Mouse (Mus musculus) embryonic fibroblast, embryonic 13.5 days (primary cell): ENCODE data around the gene Tmem212. TPM values are rescaled to one million over a fixed set of nuclear protein-coding genes. Genes with fewer than 3 reads are reported as not detected.

Experiments
- H3K27ac ChIP-seq: 2 replicates; pipeline ENCODE4 v1.5.1; 2012; ENCODE audit warnings: low read length, control low read depth, inconsistent platforms; ENCODE audit not compliant: insufficient read depth
- H3K4me1 ChIP-seq: 2 replicates; pipeline ENCODE4 v1.6.1; 2011; ENCODE audit warnings: low read length; ENCODE audit not compliant: control insufficient read depth, insufficient read depth
- H3K4me3 ChIP-seq: 2 replicates; pipeline ENCODE4 v1.5.1; 2011; ENCODE audit warnings: mild to moderate bottlenecking, control low read depth, low read length; ENCODE audit not compliant: insufficient read depth
- CTCF ChIP-seq: IDR thresholded peaks from 2 replicates; pipeline ENCODE4 v1.5.1; 2011; ENCODE audit warnings: mild to moderate bottlenecking, control low read depth, low read length, moderate library complexity, borderline replicate concordance; ENCODE audit not compliant: insufficient read depth
- POLR2A ChIP-seq: IDR thresholded peaks from 2 replicates; pipeline ENCODE4 v1.6.1; 2011; ENCODE audit warnings: low read depth, mild to moderate bottlenecking, control low read depth, low read length, moderate library complexity
- polyA plus RNA-seq: library from polyadenylated mRNA; stranded (reverse); fragments of >200 nt; gene quantifications from 2 replicates; pipeline ENCODE4 v1.2.4, GENCODE M21; 2011; ENCODE audit warnings: low read depth; ENCODE audit not compliant: missing spikeins, insufficient read length

The Tmem212 gene
- polyA plus RNA-seq, 1 experiment, result not detected

DNA sequence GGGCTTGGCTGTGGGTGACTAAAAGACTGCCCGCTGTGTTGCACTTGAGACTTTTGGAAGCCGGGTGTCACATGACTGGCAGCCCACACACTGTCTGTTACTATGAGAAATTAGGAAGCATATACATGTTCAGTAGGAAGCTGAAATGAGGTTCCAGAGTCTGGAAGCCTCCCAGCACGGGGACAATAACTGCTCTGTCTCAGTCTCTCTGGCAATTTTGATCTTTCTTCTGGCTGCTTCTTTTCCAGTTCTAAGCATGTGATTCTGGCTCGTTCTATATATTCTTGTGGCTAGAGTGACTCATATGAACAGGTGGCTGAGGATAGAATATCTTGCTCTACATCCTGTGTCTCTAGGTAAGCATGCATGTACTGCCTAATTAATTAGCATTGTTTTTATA is 33.1 kb upstream of the Tmem212 start:
- Histone ChIP-seq H3K4me1 (no peaks in the 10 kb centered on the region), H3K4me3 (no peak overlapping the region), H3K27ac (no peak overlapping the region)
- TF ChIP-seq POLR2A (no peak), CTCF (no peak)

- no peak overlapping the region for H3K4me3 ChIP-seq
- TF ChIP-seq POLR2A (no peak), CTCF (no peak)
- no peaks in the 10 kb centered on the region for H3K4me1 ChIP-seq
- H3K27ac ChIP-seq, result no peak overlapping the region
Observed at GRCm38 (mm10) chr3:27924037-27924436, 27.9 kb upstream of the Tmem212 start.

DNA sequence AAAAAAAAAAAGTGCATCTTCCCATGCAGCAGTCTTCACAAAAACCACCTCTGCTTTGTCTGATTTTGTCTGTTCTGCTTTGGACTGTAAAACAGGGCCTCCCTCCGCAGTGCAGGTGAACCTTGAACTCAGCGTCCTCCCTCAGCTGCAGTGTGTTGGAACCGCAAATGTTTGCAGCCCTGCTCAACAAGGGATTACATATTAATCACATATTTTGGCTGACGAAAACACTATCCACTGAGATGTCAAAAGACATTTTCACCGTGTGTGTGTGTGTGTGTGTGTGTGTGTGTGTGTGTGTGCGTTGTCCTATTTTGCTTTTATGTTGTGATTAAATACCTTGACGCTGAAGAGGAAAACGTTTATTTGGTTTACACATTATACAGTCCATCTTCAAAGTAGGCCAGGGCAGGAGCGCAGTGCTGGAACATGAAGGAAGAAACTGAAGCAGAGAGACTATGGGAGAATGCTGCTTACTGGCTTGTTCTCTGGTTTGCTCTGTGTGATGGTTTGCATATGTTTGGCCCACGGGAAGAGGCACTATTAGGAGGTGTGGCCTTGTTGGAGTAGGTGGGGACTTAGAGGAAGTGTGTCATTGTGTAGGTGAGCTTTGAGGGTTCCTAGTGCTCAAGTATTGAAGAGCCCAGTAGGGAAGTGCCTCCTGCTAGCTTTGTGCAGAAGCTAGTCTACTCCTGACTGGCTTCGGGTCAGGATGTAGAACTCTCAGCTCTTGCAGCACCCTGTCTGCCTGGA is 25.3 kb upstream of the Tmem212 start:
- no peak overlapping the region for H3K4me3 ChIP-seq
- no peaks in the 10 kb centered on the region for H3K4me1 ChIP-seq
- no peak for TF ChIP-seq POLR2A
- no peak for TF ChIP-seq CTCF
- H3K27ac ChIP-seq, result no peak overlapping the region

DNA sequence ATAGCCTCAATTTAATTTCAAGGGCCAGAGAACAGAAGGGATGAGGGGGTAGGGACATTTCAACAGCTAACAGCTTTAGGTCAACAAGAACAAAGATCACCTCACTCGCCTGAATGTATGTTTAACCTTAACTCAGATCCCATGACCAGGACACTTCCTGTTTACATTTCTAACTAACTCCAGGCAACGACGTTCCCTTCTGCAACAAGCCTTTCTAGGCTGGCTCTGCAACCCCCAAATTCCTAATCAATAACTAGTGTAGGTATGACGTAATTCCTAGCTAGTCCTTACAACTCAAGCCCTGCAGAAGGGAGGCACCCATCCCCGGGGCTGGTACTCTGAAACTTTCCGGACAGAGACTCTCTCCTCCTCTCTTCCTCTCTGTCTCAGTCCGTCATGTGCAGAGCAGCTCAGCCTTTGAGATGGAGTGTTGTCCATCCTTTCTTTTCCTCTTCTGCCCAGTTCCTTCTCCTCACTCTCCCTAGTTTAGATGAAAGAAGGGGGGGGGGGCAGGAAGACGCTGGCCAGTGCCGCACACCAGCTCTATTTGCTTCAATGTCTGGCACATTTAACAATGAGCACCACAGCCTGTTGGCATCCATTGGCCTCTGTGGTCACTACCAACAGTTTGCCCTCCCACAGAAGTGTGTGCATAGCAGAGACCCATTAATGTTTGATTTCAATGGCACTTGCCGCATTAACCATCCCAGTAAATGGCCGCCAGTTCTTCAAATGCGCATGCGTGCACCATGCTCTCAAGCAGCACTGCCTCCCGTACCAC is 22.7 kb upstream of the Tmem212 start:
- TF ChIP-seq CTCF (no peak), POLR2A (no peak)
- Histone ChIP-seq H3K4me1 (no peaks in the 10 kb centered on the region), H3K27ac (no peak overlapping the region), H3K4me3 (no peak overlapping the region)

DNA sequence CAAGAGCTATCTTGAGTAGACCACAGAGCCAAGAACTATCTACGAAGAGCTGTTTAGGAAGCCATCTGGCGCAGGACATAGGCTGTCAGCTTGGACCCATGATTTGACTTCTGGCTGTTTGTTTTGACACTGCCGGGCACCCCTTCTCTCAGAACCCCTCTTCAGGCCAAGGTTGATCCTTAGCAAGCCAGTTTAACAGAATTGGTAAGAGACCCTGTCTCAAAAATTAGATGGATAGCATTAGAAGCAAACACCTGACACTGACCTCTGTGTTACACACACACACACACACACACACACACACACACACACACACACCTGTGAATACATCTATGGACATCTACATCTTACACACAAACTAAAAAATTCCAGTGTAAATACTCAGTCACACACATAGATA is 12.8 kb upstream of the Tmem212 start:
- H3K4me3 ChIP-seq, result no peak overlapping the region
- TF ChIP-seq CTCF (no peak), POLR2A (no peak)
- no peak overlapping the region for H3K27ac ChIP-seq
- H3K4me1 ChIP-seq, result no peaks in the 10 kb centered on the region

DNA sequence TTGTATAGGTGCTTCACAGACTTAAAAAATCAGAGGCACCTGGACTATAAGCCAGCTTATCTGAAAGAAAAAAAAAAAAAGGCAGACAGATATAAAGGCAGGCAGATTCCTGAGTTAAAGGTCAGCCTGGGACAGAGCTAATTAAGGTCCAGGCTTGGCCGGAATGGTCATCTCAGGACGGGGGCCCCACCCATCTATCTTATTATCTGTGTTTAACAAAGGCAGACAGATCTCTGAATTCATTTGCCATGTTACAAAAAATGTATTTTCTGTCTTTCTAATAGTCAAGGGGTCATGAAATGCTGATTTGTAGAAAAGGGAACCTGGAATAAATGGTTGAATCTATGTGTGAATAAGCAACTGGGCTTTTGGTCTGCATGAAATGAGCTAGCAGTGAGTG is 12.1 kb upstream of the Tmem212 start:
- no peak overlapping the region for H3K4me3 ChIP-seq
- no peaks in the 10 kb centered on the region for H3K4me1 ChIP-seq
- no peak overlapping the region for H3K27ac ChIP-seq
- no peak for TF ChIP-seq POLR2A
- TF ChIP-seq CTCF, result no peak

DNA sequence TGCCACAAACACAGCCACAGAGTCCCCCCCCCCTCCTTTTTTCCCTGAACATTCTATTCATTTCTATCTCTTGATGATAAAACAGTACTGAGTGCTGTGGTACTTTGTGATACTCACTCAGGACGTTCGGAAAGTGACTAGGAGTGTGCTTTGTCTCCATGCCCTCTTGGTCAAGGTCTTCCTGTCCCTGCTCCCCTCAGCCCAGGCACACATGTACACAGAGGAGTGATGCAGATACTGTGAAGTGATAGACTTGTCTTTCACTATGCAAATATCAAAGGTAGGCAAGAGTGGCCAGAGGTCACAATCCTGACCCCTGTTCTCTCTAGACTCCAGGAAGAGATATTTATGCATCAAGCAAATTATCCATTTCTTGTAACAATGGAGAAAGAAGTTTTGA is 11.1 kb upstream of the Tmem212 start:
- Histone ChIP-seq H3K4me1 (no peaks in the 10 kb centered on the region), H3K27ac (no peak overlapping the region), H3K4me3 (no peak overlapping the region)
- no peak for TF ChIP-seq CTCF
- no peak for TF ChIP-seq POLR2A

- TF ChIP-seq CTCF, result no peak
- TF ChIP-seq POLR2A, result no peak
- Histone ChIP-seq H3K27ac (no peak overlapping the region), H3K4me3 (no peak overlapping the region), H3K4me1 (no peaks in the 10 kb centered on the region)
Observed at GRCm38 (mm10) chr3:27906647-27907209, 10.6 kb upstream of the Tmem212 start.

DNA sequence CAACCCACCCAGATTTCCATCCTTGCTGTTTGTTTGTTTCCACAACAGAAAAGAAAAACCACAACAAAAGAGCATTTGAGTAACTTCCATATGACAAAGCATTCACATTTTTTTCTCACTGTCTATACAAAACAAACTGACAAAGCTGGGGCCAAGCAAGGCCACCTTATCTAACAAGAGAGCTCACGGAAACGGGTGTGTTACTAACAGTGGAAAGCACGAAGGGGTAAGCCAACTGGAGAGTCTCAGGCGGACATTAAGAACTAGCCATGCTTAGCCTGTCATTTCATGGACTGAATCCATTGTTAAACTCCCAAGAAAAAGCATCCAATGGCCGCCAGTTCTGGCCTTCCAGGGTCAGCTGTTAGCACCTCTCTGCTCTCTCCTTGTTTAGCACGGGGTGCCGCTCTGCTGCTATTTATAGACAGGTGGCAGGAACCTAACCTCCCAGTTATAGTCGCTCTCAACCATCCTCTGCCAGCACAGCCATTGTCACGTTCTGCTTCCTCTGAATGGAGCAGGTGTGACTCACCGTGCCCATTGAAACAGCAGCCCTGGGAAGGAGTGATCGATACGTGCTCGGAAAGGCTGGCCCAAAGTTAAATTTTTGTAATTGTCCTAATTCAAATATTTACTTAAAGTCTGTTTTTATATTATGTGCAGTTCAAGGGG is 8.6 kb upstream of the Tmem212 start:
- Histone ChIP-seq H3K27ac (no peak overlapping the region), H3K4me3 (no peak overlapping the region), H3K4me1 (no peaks in the 10 kb centered on the region)
- no peak for TF ChIP-seq CTCF
- TF ChIP-seq POLR2A, result no peak

GRCm38 (mm10) chr3:27901846-27902245 is 5.7 kb upstream of the Tmem212 start:
- TF ChIP-seq CTCF (0 out of 2 replicates have a peak, but pooled peaks have one; percentile 6), POLR2A (no peak)
- no peak overlapping the region for H3K27ac ChIP-seq
- H3K4me3 ChIP-seq, result no peak overlapping the region
- no peaks in the 10 kb centered on the region for H3K4me1 ChIP-seq
